9 mouse cellular contexts compared by ENCODE assay signal in genomic region chr13:38162668-38163067, GRCm38 (mm10). TPM values are rescaled to one million over a fixed set of nuclear protein-coding genes. Genes with fewer than 3 reads are reported as not detected.
DNase-seq lines count a peak whose midpoint lies in the region; ATAC-seq and TF ChIP-seq lines count a peak whose summit lies in the region.
"Had no signal": no experiment of that assay in that cellular context is flagged by ENCODE, and none has a peak within 500 bp of the region (broad histone marks: within the 10 kb centered on the region; RNA-seq: fewer than 3 reads in every experiment).

No protein-coding gene starts in this region.

- DNase-seq in adrenal gland, postnatal 14 days, result peak; percentile 47
- no peak for DNase-seq in adrenal gland, adult (ENCODE audit: inconsistent age in 2 of 2, low spot score in 1 of 2)
- DNase-seq in layer of hippocampus, postnatal 10 days (ENCODE audit: low spot score in 2 of 2), result peak; percentile 25 to 27
- DNase-seq in layer of hippocampus, adult 9-10 months (ENCODE audit: low spot score), result no peak
- peak; percentile 47 for DNase-seq in gastrocnemius, adult 2 months
- peak; percentile 55 for DNase-seq in stomach, postnatal 0 days (ENCODE audit: low spot score)
- no peak for DNase-seq in thymus, postnatal 0 days (ENCODE audit: low spot score)

- H3K9ac ChIP-seq in intestine, embryonic 15.5 days, result no peak overlapping the region
- H3K9ac ChIP-seq in stomach, postnatal 0 days (ENCODE audit: low read length), result no peak overlapping the region

- peak; percentile 79 for TF ChIP-seq EP300 in stomach, postnatal 0 days (optimal IDR thresholded peaks at IDR 0.05)

- H3K9me3 ChIP-seq in intestine, embryonic 15.5 days, result no peaks in the 10 kb centered on the region
- no peaks in the 10 kb centered on the region for H3K9me3 ChIP-seq in stomach, postnatal 0 days (ENCODE audit: control insufficient read depth, low read length)

- TF ChIP-seq CTCF in gastrocnemius, adult 2 months (IDR thresholded peaks at IDR 0.05), result no peak
- no peak for TF ChIP-seq CTCF in stomach, postnatal 0 days (IDR thresholded peaks at IDR 0.05; ENCODE audit: low read depth)

- H3K27ac ChIP-seq in gastrocnemius, adult 2 months, result no peak overlapping the region
- H3K27ac ChIP-seq in intestine, embryonic 15.5 days, result peak overlapping the region; percentile 44; the same call in 1 of the 2 replicates
- peak overlapping the region; percentile 70 for H3K27ac ChIP-seq in stomach, postnatal 0 days (replicated peaks)
- H3K27ac ChIP-seq: left cerebral cortex, adult 2 months had no signal

- no peaks in the 10 kb centered on the region for H3K36me3 ChIP-seq in intestine, embryonic 15.5 days
- H3K36me3 ChIP-seq in stomach, postnatal 0 days (ENCODE audit: control insufficient read depth, insufficient read depth, low read length), result no peaks in the 10 kb centered on the region; the same call in 1 of the 2 replicates

- peaks cover 7% of the 10 kb centered on the region for H3K4me1 ChIP-seq in intestine, embryonic 15.5 days (replicated peaks)
- H3K4me1 ChIP-seq in stomach, postnatal 0 days (replicated peaks; ENCODE audit: control insufficient read depth, insufficient read depth), result no peaks in the 10 kb centered on the region

- ATAC-seq in intestine, embryonic 15.5 days, result peak; percentile 89
- ATAC-seq in stomach, postnatal 0 days (ENCODE audit: low FRiP score, low TSS enrichment), result peak; percentile 69

- intact Hi-C loops in gastrocnemius, adult 2 months (cut with DNase I), result no loop called here

- H3K27me3 ChIP-seq in intestine, embryonic 15.5 days (replicated peaks), result no peaks in the 10 kb centered on the region
- H3K27me3 ChIP-seq in stomach, postnatal 0 days (ENCODE audit: control insufficient read depth, insufficient read depth, low read length), result no peaks in the 10 kb centered on the region

- no peak overlapping the region for H3K4me2 ChIP-seq in intestine, embryonic 15.5 days (replicated peaks)
- H3K4me2 ChIP-seq in stomach, postnatal 0 days (replicated peaks; ENCODE audit: low read depth), result no peak overlapping the region; the same call in 1 of the 2 replicates

- WGBS in intestine, embryonic 15.5 days, result 33% methylated on average over 11 of the region's 11 CpGs
- 20% methylated on average over 11 of the region's 11 CpGs for WGBS in stomach, postnatal 0 days

- H3K4me3 ChIP-seq in gastrocnemius, adult 2 months, result no peak overlapping the region
- no peak overlapping the region for H3K4me3 ChIP-seq in intestine, embryonic 15.5 days (replicated peaks)
- H3K4me3 ChIP-seq in stomach, postnatal 0 days (ENCODE audit: low read depth, low read length), result no peak overlapping the region
- H3K4me3 ChIP-seq: left cerebral cortex, adult 2 months had no signal

RNA-seq across cellular contexts. Expression of gene Dsp, which starts 11.6 kb away (rescaled TPM):
- 0.94 and 3.7 TPM in 2 replicates for total RNA-seq in adrenal gland, postnatal 14 days (2021)
- total RNA-seq in layer of hippocampus, postnatal 10 days (2021), result 1 to 10 TPM; 3.9 to 5.0 TPM
- total RNA-seq in gastrocnemius, adult 2 months (2021), result under 1 TPM in 1 of 2 experiments, not detected in 1; 0.03 TPM
- polyA plus RNA-seq in intestine, embryonic 15.5 days (2015; fragmentation: Nextera tagmentation; extraction: Ambion mirVana), result 8.6 and 9.1 TPM in 2 replicates
- 36.1 and 36.5 TPM in 2 replicates for polyA plus RNA-seq in stomach, postnatal 0 days (2015; fragmentation: Nextera tagmentation; extraction: Ambion mirVana)
- polyA plus RNA-seq in thymus, postnatal 0 days (2015; fragmentation: Nextera tagmentation; extraction: Ambion mirVana), result 15.6 and 19.3 TPM in 2 replicates

RNA-seq across cellular contexts. Expression of gene Snrnp48, which starts 42.1 kb away (rescaled TPM):
- total RNA-seq in adrenal gland, postnatal 14 days (2021), result 24.6 and 26.1 TPM in 2 replicates
- total RNA-seq in layer of hippocampus, postnatal 10 days (2021), result 10 to 100 TPM; 23.5 to 25.8 TPM
- 10 to 100 TPM in 1 of 2 experiments, 1 to 10 TPM in 1; 9.9 to 10.3 TPM for total RNA-seq in gastrocnemius, adult 2 months (2021)
- 35.2 and 36.4 TPM in 2 replicates for polyA plus RNA-seq in intestine, embryonic 15.5 days (2015; fragmentation: Nextera tagmentation; extraction: Ambion mirVana)
- 18.1 and 19.4 TPM in 2 replicates for polyA plus RNA-seq in stomach, postnatal 0 days (2015; fragmentation: Nextera tagmentation; extraction: Ambion mirVana)
- 43.7 and 48.2 TPM in 2 replicates for polyA plus RNA-seq in thymus, postnatal 0 days (2015; fragmentation: Nextera tagmentation; extraction: Ambion mirVana)

Comparison
In these comparisons a context has a peak if more than half of its experiments do, and no peak if none do; other contexts are left out.
1. DNase-seq: peak in adrenal gland, postnatal 14 days (single experiment), layer of hippocampus, postnatal 10 days (2 of 2), gastrocnemius, adult 2 months (single experiment) and stomach, postnatal 0 days (single experiment); none in adrenal gland, adult (0 of 2), layer of hippocampus, adult 9-10 months (single experiment) and thymus, postnatal 0 days (single experiment).